Mouse (Mus musculus): Measurements from ENCODE around the gene Ube2u.

DNA sequence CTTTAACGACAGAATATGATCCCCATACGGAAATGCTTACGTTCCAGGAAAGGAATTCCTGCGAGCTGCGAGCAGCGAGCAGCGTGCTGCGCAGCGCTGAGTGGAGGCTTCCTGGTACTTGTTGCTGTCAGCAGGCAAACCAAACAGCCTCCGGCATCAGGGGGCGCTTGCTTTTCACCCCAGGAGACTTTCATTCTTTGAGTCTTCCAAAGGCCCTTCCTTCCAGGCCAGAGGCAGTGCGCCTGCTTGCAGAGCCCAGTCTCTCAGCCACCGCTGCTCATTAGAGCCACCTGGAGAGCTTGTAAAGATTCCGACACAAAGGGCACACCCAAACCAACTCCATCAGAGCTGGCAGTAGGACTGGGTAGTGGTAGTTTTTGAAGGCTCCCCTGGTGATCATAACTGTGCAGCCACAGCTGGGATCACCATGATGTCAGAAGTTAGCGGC lies 48.9 kb downstream of the Ube2u start:
- TF ChIP-seq CTCF (IDR thresholded peaks at IDR 0.05) (no peak), EP300 (IDR thresholded peaks at IDR 0.05) (no peak)

Data from lung, postnatal 0 days (tissue).